Mouse (Mus musculus): ENCODE results near the gene Tnfsf13. TPM values are rescaled to one million over a fixed set of nuclear protein-coding genes. Genes with fewer than 3 reads are reported as not detected.
"Not testable (repeated sequence)": the region's sequence is repeated elsewhere in the genome, so short reads cannot be mapped to it uniquely, and the experiment has no call there.

Gene Tnfsf13
- polyA plus RNA-seq (2015; fragmentation: Nextera tagmentation; extraction: Ambion mirVana): 0.31 and 0.49 TPM in 2 replicates

GRCm38 (mm10) chr11:69685526-69686148 is at the start of gene Tnfsf13:
TSS of gene Tnfsf13 (minus strand) at chr11:69685784.
- DNase-seq (ENCODE audit: low spot score): no peak

GRCm38 (mm10) chr11:69731408-69731807 is 45.8 kb upstream of the Tnfsf13 start:
- DNase-seq (ENCODE audit: low spot score): not testable (repeated sequence)

- DNase-seq (ENCODE audit: low spot score): peak; percentile 77
Measured at GRCm38 (mm10) chr11:69729063-69729462, 43.5 kb upstream of the Tnfsf13 start.

GRCm38 (mm10) chr11:69725951-69726350 is 40.4 kb upstream of the Tnfsf13 start:
- no peak for DNase-seq (ENCODE audit: low spot score)

- DNase-seq (ENCODE audit: low spot score): no peak
Measured at GRCm38 (mm10) chr11:69723074-69723473, 37.5 kb upstream of the Tnfsf13 start.

GRCm38 (mm10) chr11:69720852-69721251 is 35.3 kb upstream of the Tnfsf13 start:
- no peak for DNase-seq (ENCODE audit: low spot score)

GRCm38 (mm10) chr11:69719423-69719822 is 33.8 kb upstream of the Tnfsf13 start:
- DNase-seq (ENCODE audit: low spot score): no peak

- no peak for DNase-seq (ENCODE audit: low spot score)
Measured at GRCm38 (mm10) chr11:69718661-69719060, 33.1 kb upstream of the Tnfsf13 start.

GRCm38 (mm10) chr11:69716953-69717352 is 31.4 kb upstream of the Tnfsf13 start:
- DNase-seq (ENCODE audit: low spot score): no peak

GRCm38 (mm10) chr11:69715929-69716328 is 30.3 kb upstream of the Tnfsf13 start:
- DNase-seq (ENCODE audit: low spot score): no peak

GRCm38 (mm10) chr11:69715482-69715881 is 29.9 kb upstream of the Tnfsf13 start:
- peak; percentile 11 for DNase-seq (ENCODE audit: low spot score)

GRCm38 (mm10) chr11:69714636-69715329 is 29.2 kb upstream of the Tnfsf13 start:
- no peak for DNase-seq (ENCODE audit: low spot score)

- no peak for DNase-seq (ENCODE audit: low spot score)
Measured at GRCm38 (mm10) chr11:69712954-69713672, 27.5 kb upstream of the Tnfsf13 start.

GRCm38 (mm10) chr11:69711082-69711481 is 25.5 kb upstream of the Tnfsf13 start:
- DNase-seq (ENCODE audit: low spot score): no peak

GRCm38 (mm10) chr11:69710470-69710869 is 24.9 kb upstream of the Tnfsf13 start:
- no peak for DNase-seq (ENCODE audit: low spot score)

- DNase-seq (ENCODE audit: low spot score): no peak
Measured at GRCm38 (mm10) chr11:69709554-69710446, 24.2 kb upstream of the Tnfsf13 start.

GRCm38 (mm10) chr11:69708614-69709265 is 23.2 kb upstream of the Tnfsf13 start:
- DNase-seq (ENCODE audit: low spot score): no peak

- DNase-seq (ENCODE audit: low spot score): no peak
Measured at GRCm38 (mm10) chr11:69707873-69708381, 22.3 kb upstream of the Tnfsf13 start.

GRCm38 (mm10) chr11:69707480-69707847 is 21.9 kb upstream of the Tnfsf13 start:
- DNase-seq (ENCODE audit: low spot score): no peak

GRCm38 (mm10) chr11:69706775-69707479 is 21.3 kb upstream of the Tnfsf13 start:
- no peak for DNase-seq (ENCODE audit: low spot score)
